Mouse (Mus musculus): ENCODE results near the gene Ermp1.

The Ermp1 gene

DNA sequence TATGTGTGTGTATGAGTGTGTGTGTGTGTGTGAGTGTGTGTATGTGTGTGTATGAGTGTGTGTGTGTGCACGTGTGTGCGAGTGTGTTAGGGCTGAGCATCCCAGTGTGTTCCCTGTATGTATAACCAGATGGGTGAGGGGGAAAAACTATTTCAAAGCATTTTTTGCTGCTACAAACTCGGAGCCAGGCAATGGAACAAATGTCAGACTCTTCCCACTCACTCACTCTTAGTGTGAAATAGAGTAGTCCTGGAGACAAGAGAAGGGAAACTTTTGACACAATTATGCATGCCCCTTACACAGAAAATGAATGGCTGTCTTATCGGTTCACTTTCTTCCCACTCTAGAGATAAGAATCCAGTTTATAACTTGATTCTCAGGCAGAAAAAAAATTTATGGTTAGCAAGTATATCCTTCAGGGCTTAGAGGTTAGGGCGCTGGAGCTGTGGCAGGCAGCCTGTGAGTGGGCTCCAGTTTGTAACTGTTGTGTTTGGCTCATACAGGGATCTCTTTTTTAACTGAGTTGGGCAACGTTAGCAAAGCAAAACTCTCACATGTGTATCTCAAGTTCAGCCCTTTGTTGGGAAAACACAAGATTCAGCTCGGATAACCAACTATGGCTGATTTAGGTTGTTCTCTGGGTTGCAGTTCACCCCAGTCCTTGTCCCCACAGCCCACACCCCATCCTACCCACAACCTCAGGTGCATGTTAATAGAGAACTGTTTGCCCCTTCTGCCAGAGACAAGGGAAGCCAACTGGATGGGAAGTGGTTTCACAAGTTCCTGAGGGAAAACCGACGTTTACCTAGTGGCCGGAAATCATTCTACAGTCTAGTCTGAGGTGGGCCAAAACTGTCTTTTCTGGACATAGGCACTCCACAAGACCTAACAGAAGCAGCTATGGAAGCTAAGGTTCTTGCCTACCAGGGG lies 12.9 kb upstream of the Ermp1 start:
- DNase-seq (ENCODE audit: low spot score) = no peak

- DNase-seq (ENCODE audit: low spot score) = no peak
These were observed 11.5 kb upstream of the Ermp1 start for GRCm38 (mm10) chr19:29659705-29660104.

DNA sequence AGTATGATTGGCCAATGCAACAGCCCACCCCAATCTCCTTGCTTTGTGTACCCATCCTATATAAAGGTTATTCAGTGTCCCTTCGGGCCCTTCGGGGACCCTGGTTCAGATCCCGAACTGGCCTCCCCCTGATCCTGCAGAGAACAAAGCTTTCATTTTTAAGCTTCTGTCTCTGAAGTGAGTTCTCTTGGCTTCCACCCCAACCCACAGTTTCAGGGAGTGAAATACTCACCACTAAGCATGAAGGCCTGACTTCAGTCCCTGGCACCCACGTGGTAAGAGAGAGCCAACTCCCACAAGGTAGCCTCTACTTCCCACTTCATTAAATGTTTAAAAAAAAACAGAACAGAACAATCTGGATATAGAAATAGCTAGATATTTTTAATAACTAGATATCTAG lies 10.6 kb upstream of the Ermp1 start:
- DNase-seq (ENCODE audit: low spot score) = no peak

DNA sequence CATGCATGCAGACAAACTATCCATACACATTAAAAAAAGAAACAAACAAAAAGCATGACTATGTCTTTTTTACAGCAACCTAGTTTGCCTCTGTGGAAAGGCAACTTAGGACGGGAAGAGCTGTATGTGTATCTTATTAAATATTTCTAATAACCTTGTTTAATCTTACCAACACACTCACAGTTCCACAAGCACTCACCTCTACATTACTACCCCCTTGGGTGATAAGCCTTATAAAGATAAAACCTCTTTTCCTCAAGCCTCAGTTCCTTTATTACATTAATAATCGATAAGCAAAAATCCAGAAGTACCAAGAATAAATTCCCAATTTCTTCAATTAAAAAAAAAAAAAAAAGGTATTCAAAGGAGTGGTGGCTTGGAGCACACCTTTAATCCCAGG lies 9.3 kb upstream of the Ermp1 start:
- DNase-seq (ENCODE audit: low spot score) = no peak

GRCm38 (mm10) chr19:29657033-29657432 lies 8.8 kb upstream of the Ermp1 start:
- no peak for DNase-seq (ENCODE audit: low spot score)

DNA sequence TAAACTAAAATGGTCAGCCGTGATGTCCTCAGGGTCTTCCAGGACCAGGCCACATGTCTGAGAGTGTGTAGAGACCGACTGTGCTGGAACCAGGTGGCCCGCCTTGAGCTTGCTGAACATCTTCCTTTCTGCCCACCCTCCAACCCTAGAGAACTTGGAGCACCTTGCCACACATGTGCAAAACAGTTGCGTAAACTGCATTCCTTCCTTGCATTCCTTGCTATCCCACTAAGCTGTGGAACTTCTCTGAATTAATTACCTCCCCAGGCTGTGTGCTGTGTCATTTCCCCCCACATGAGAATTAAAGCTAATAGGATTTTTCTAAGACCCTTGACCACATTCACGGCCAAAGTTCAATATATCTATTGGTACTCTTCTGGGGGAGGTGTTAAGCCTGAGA lies 8.4 kb upstream of the Ermp1 start:
- DNase-seq (ENCODE audit: low spot score) = no peak

- no peak for DNase-seq (ENCODE audit: low spot score)
These were observed 7.8 kb upstream of the Ermp1 start for GRCm38 (mm10) chr19:29656029-29656428.

DNA sequence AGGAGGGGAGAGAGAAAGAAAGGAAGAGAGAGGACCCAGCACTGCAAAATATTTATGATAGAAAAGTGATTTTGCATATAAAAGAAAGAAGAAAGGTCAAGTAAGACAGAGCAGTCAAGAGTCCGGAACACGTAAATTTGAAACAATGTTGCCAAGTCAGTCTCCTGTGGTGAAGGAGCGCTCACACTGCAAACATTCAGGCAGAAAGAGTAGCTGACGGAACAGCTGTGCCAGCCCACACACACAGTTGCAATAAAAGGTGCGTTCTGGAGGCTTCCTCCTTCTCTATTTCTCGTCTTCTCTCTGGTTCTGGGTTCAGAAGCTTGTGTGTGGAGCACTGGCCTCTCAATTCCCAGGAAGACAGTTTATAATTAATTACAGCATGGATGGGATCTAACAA lies 6.9 kb upstream of the Ermp1 start:
- no peak for DNase-seq (ENCODE audit: low spot score)

DNA sequence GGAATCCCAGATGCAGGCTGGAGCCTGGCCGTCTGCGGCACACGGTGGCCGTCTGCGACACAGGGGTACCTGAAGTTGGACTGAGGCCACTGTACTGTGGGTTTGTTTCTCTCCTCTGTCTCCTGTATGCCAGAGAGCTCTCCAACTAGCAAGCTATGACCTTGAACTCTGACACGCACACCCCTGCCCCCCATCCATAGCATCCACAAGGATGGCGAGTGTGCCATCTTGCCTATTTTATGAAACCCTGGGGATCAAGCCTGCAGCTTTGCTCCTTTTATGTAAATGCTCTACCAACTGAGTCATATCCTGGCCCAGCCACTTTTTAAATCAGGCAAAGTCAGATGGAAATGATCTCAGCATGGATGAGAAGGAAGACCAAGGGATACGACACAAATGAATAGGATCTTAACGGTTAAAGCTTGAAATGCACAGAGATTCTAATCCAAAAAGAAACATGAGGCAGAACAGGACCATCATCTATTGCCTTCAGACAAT lies 5.6 kb upstream of the Ermp1 start:
- DNase-seq (ENCODE audit: low spot score) = no peak

DNA sequence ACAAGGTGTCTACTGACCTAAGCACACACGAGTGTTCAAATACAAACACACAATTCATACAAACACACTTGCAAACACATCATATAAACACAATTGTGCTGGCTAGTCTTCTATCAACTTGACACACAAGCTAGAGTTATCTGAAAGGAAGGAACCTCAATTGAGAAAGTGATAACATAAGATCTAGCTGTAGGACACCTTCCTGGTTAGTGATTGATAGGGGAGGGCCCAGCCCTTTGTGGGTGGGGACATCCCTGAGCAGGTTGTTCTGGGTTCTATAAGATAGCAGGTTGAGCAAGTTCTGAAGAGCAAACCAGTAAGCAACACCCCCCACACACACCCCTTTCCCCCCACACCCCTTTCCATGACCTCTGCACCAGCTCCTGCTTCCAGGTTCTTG lies 1.5 kb upstream of the Ermp1 start:
- DNase-seq (ENCODE audit: low spot score) = no peak

GRCm38 (mm10) chr19:29648550-29648914 lies 317 bp upstream of the Ermp1 start:
- DNase-seq (ENCODE audit: low spot score) = no peak

DNA sequence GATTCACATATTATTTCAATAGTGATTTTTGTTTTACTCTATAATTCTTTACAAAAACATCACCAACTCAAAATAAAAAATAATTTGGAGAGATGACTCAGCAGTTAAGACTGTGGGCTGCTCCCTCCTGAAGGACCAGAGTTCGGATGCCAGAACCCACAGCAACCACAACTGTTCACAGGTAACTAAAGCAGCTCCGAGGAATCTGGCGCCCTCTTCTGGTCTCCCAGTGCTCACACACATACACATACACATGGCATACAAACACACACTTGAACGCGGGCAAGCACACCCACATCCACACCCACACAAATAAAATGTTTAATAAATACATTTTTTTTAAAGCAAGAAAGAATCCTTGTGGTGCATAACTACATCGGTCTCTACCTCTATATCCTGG lies 3.5 kb downstream of the Ermp1 start:
- DNase-seq (ENCODE audit: low spot score) = peak; percentile 18

DNA sequence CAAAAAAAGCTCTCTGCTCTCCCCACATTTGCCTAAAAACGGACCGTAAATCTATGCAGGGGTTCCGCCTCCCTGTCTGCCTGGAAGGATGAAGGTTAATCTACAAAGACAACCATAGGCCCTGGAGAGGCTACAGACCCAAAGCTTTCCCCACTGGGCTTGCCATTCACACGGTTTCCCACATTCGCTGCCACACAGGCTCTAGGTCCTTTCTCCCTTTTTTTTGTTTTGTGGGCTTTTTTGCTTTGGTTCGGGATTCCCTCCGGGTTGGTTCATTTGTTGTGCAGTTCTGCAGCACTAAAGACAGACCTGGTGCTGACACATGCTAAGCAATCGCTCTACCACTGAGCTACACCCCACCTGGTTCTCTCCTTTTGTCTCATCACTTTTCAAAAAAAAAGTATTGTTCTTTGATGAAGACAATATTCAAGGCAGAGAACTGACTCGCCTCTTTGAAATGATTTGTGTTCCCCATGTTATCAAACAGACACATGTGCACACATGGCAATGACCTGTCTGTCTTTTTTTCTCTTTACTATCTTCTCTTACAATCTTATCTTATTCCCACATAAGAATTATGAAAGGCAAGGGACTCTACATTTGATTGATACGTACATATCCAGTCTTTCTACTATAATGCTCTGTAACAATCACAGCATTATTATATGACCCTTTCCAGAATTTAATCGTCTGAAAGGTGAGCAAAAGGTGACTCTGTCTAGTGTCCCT lies 4.9 kb downstream of the Ermp1 start:
- DNase-seq (ENCODE audit: low spot score) = no peak

DNA sequence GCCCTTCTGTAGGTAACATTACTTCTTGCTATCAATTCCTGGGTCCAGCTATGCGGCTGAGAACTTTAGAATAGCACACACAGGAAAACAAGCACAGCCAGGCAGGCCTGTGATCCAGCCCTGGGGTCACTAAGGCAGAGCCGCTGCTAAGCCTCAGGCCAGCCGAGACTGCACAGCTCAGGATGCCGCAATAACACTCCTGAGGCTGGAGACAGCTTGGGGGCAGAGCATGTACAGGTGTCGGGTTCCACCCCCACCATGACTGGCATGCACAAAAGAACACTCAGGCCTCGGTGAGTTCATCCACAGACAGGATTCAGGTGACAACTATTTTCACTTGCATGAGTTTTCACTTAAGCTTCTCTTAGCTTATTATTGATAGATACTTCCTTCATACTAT lies 6.0 kb downstream of the Ermp1 start:
- no peak for DNase-seq (ENCODE audit: low spot score)

DNA sequence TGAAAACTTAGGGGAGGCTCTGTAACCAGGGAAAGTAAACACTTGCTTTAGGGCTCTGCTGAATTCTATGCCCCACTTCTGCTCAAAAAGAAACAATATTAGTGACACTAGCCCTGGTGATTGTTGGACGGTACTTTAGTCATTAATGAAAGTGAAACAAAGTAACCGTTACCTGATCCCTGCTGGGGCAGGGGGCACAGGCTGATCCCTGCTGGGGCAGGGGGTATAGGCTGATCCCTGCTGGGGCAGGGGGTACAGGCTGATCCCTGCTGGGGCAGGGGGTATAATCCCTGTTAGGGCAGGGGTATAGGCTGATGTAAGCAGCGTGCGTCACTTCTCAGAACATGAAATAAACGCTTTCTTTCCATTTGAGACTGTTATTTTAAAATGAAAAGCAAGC lies 6.7 kb downstream of the Ermp1 start:
- DNase-seq (ENCODE audit: low spot score) = no peak

- DNase-seq (ENCODE audit: low spot score) = no peak
These were observed 7.2 kb downstream of the Ermp1 start for GRCm38 (mm10) chr19:29641055-29641454.

DNA sequence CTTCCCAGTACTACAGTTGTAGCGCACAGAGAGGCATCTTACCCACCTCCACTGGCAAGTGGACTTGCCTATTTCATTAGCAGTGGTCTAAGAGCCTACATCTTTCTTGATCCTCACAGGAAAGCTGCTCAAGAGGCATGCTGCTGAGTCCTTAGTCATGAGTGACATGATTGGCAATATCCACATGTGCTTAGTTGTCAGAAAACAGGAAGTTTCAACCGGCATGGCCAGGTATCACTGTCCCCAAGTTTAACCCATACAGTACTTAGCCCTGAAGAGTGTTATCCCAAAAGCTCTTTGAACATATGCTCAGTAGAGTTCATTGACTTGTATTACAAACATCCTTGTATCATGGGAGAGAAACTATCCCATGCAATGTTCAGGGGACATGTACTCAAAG lies 36.1 kb downstream of the Ermp1 start:
- DNase-seq (ENCODE audit: low spot score) = no peak

- no peak for DNase-seq (ENCODE audit: low spot score)
These were observed 37.3 kb downstream of the Ermp1 start for GRCm38 (mm10) chr19:29610907-29611306.

DNA sequence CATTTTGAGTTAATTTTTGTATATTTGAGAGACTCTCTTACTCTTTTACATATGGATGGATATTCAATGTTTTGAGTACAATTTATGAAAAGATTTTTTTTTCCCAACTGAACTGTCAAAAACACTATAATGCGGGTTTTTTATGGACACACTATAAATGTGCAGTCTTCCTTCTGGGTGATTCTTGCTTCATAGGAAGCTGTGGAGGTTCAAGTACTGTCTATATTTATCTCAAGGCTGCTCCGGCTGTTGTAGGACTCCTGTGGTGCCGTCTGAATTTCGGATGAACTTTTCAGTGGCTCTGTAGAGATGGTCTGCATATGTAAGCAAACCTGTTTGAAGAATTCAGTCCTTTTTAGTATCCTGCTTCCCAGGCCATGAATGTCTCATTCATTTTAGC lies 40.0 kb downstream of the Ermp1 start:
- no peak for DNase-seq (ENCODE audit: low spot score)

GRCm38 (mm10) chr19:29607521-29607920 lies 40.7 kb downstream of the Ermp1 start:
- no peak for DNase-seq (ENCODE audit: low spot score)

- no peak for DNase-seq (ENCODE audit: low spot score)
These were observed 43.6 kb downstream of the Ermp1 start for GRCm38 (mm10) chr19:29604653-29605052.

- no peak for DNase-seq (ENCODE audit: low spot score)
These were observed 44.5 kb downstream of the Ermp1 start for GRCm38 (mm10) chr19:29603548-29604353.

Data from retina, embryonic 14.5 days (tissue).